Mouse (Mus musculus) testis, postnatal 14 days (tissue): ENCODE measurements at regions not wholly inside any gene's neighbourhood (a gene's known extent, or its start where the extent isn't known, plus 50 kb on each side); places are given as distances from the start of the nearest gene placed in this dataset.

Experiments
- DNase-seq: peaks from one replicate; pipeline ENCODE4 v3.0.0; 2021; ENCODE audit warnings: low spot score

- DNase-seq, result no peak
These were observed 146.5 kb upstream of the Usp24 start for GRCm38 (mm10) chr4:106169466-106169865.

GRCm38 (mm10) chr4:106170731-106171130 is 145.3 kb upstream of the Usp24 start:
- DNase-seq, result no peak

GRCm38 (mm10) chr4:106175352-106175751 is 140.7 kb upstream of the Usp24 start:
- DNase-seq, result no peak

GRCm38 (mm10) chr4:106185745-106186501 is 130.1 kb upstream of the Usp24 start:
- peak; percentile 30 for DNase-seq

- DNase-seq, result no peak
These were observed 129.3 kb upstream of the Usp24 start for GRCm38 (mm10) chr4:106186684-106187083.

GRCm38 (mm10) chr4:106190248-106190647 is 125.8 kb upstream of the Usp24 start:
- no peak for DNase-seq

- DNase-seq, result no peak
These were observed 124.7 kb upstream of the Usp24 start for GRCm38 (mm10) chr4:106191331-106191730.

- no peak for DNase-seq
These were observed 124.2 kb upstream of the Usp24 start for GRCm38 (mm10) chr4:106191843-106192242.

- DNase-seq, result no peak
These were observed 122.6 kb upstream of the Usp24 start for GRCm38 (mm10) chr4:106193204-106193945.

GRCm38 (mm10) chr4:106195497-106196166 is 120.4 kb upstream of the Usp24 start:
- no peak for DNase-seq

GRCm38 (mm10) chr4:106199833-106200232 is 116.2 kb upstream of the Usp24 start:
- peak; percentile 85 for DNase-seq

GRCm38 (mm10) chr4:106200241-106200640 is 115.8 kb upstream of the Usp24 start:
- peak; percentile 38 for DNase-seq

GRCm38 (mm10) chr4:106202554-106202953 is 113.5 kb upstream of the Usp24 start:
- no peak for DNase-seq

- no peak for DNase-seq
These were observed 110.8 kb upstream of the Usp24 start for GRCm38 (mm10) chr4:106205200-106205599.

GRCm38 (mm10) chr4:106206023-106206422 is 110.0 kb upstream of the Usp24 start:
- DNase-seq, result no peak

GRCm38 (mm10) chr4:106209465-106209864 is 106.5 kb upstream of the Usp24 start:
- DNase-seq, result no peak

GRCm38 (mm10) chr4:106209975-106210374 is 106.0 kb upstream of the Usp24 start:
- DNase-seq, result no peak

GRCm38 (mm10) chr4:106214170-106214569 is 101.8 kb upstream of the Usp24 start:
- no peak for DNase-seq

GRCm38 (mm10) chr4:106220621-106221020 is 95.4 kb upstream of the Usp24 start:
- DNase-seq, result no peak

GRCm38 (mm10) chr4:106225184-106225862 is 90.7 kb upstream of the Usp24 start:
- no peak for DNase-seq

GRCm38 (mm10) chr4:106227428-106227827 is 88.6 kb upstream of the Usp24 start:
- no peak for DNase-seq

GRCm38 (mm10) chr4:106228534-106228933 is 87.5 kb upstream of the Usp24 start:
- peak; percentile 43 for DNase-seq
